Mouse (Mus musculus): ENCODE data around the gene E2f3. TPM values are rescaled to one million over a fixed set of nuclear protein-coding genes. Genes with fewer than 3 reads are reported as not detected.

Gene E2f3
- total and polyA plus RNA-seq, 3 experiments, result 15.4 to 15.5 (median 15.5) TPM

DNA sequence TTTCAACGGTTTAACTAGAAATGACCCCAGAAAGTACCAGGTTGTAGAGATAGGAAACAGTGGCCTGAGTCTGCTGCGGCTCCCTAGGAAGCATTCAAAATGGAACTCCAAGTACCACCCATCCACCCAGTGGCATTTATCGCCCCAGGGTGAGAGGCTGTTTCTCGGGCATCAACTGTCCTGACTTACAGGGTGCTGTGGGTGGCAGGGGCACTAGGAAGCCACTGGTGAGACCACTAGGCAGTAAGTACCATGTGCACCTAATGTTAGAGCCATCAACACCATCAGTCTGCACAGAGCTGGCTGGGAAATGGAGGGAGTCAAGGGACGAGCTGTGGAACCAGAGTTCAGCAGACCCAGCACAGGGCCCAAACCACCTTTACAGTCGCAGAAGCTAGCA, 25.4 kb downstream of the E2f3 start:
- TF ChIP-seq POLR2AphosphoS5 (IDR thresholded peaks at IDR 0.05; ENCODE audit: insufficient replicate concordance, low read depth, low read length) (no peak), CTCF (IDR thresholded peaks at IDR 0.05; ENCODE audit: low read depth, low read length) (no peak), TAL1 (conservative IDR thresholded peaks at IDR 0.05; ENCODE audit: low read depth, low read length) (no peak), GATA2 (IDR thresholded peaks at IDR 0.05; ENCODE audit: borderline replicate concordance, low read depth, low read length) (no peak), GATA1 (IDR thresholded peaks at IDR 0.05; ENCODE audit: borderline replicate concordance, low read length) (no peak)
- no peaks in the 10 kb centered on the region for H3K9me3 ChIP-seq (replicated peaks)
- H3K4me3 ChIP-seq (ENCODE audit: low read depth, low read length), result no peak overlapping the region
- peaks cover 96% of the 10 kb centered on the region for H3K36me3 ChIP-seq (replicated peaks)
- H3K27me3 ChIP-seq (ENCODE audit: insufficient read depth, low read length), result no peaks in the 10 kb centered on the region
- peaks cover 29% of the 10 kb centered on the region for H3K4me1 ChIP-seq (ENCODE audit: insufficient read depth, low read depth, low read length)
- ATAC-seq (ENCODE audit: extremely low read depth, insufficient number of reproducible peaks, low FRiP score, poor library complexity, severe bottlenecking), result no peak
- no peak for DNase-seq (ENCODE audit: low spot score)

- ATAC-seq (ENCODE audit: extremely low read depth, insufficient number of reproducible peaks, low FRiP score, poor library complexity, severe bottlenecking) (no peak), DNase-seq (ENCODE audit: low spot score) (no peak)
- H3K27me3 ChIP-seq (ENCODE audit: insufficient read depth, low read length), result no peaks in the 10 kb centered on the region
- H3K36me3 ChIP-seq (replicated peaks), result peaks cover 92% of the 10 kb centered on the region
- H3K9me3 ChIP-seq (replicated peaks), result peaks cover 2% of the 10 kb centered on the region; the same call in 1 of the 2 replicates
- no peak for TF ChIP-seq POLR2AphosphoS5 (IDR thresholded peaks at IDR 0.05; ENCODE audit: insufficient replicate concordance, low read depth, low read length)
- TF ChIP-seq GATA2 (IDR thresholded peaks at IDR 0.05; ENCODE audit: borderline replicate concordance, low read depth, low read length), result no peak
- TF ChIP-seq TAL1 (conservative IDR thresholded peaks at IDR 0.05; ENCODE audit: low read depth, low read length), result no peak
- TF ChIP-seq GATA1 (IDR thresholded peaks at IDR 0.05; ENCODE audit: borderline replicate concordance, low read length), result no peak
- no peak for TF ChIP-seq CTCF (IDR thresholded peaks at IDR 0.05; ENCODE audit: low read depth, low read length)
- H3K4me3 ChIP-seq (ENCODE audit: low read depth, low read length), result no peak overlapping the region
- peaks cover 13% of the 10 kb centered on the region for H3K4me1 ChIP-seq (ENCODE audit: insufficient read depth, low read depth, low read length)
Observed at GRCm38 (mm10) chr13:29957731-29958254, 28.1 kb downstream of the E2f3 start.

DNA sequence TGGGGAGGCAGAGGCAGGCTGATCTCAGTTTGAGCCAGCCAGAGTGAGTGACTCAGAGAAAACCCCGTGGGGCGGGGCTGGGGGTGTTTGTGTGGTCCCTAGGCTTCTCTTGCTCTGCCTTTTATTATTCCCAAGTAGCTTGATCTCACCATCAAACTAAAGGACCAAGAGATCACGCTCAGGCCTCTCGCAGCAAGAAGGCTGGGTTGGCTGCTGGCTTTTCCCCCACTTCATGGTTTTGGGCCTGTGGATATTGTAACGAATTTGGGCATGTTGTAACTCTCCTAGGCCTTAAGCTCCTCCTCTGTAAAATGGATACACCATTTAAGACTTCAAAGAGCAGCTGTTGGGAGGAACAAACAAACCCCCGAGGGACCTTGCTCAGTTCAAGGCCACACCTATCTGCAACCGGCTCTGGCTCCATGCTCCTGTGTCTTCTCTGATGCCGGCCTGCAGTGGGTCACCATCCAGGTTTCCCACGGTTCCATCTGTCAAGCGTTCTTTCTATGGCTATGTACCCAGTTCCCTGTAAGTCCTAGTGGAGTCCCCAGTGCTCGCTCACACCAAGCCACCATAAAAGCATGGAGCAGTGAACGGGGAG, 28.9 kb downstream of the E2f3 start:
- DNase-seq (ENCODE audit: low spot score), result no peak
- peaks cover 88% of the 10 kb centered on the region for H3K36me3 ChIP-seq (replicated peaks)

GRCm38 (mm10) chr13:29955296-29955695, 30.6 kb downstream of the E2f3 start:
- no peak for TF ChIP-seq GATA2 (IDR thresholded peaks at IDR 0.05; ENCODE audit: borderline replicate concordance, low read depth, low read length)
- TF ChIP-seq POLR2AphosphoS5 (IDR thresholded peaks at IDR 0.05; ENCODE audit: insufficient replicate concordance, low read depth, low read length), result no peak
- no peak for TF ChIP-seq CTCF (IDR thresholded peaks at IDR 0.05; ENCODE audit: low read depth, low read length)
- no peak for TF ChIP-seq TAL1 (conservative IDR thresholded peaks at IDR 0.05; ENCODE audit: low read depth, low read length)
- ATAC-seq (ENCODE audit: extremely low read depth, insufficient number of reproducible peaks, low FRiP score, poor library complexity, severe bottlenecking) (no peak), DNase-seq (ENCODE audit: low spot score) (no peak)
- H3K4me1 ChIP-seq (ENCODE audit: insufficient read depth, low read depth, low read length), result peaks cover 7% of the 10 kb centered on the region
- H3K27me3 ChIP-seq (ENCODE audit: insufficient read depth, low read length), result no peaks in the 10 kb centered on the region
- peaks cover 88% of the 10 kb centered on the region for H3K36me3 ChIP-seq (replicated peaks)
- H3K9me3 ChIP-seq (replicated peaks), result peaks cover 2% of the 10 kb centered on the region; the same call in 1 of the 2 replicates
- no peak overlapping the region for H3K4me3 ChIP-seq (ENCODE audit: low read depth, low read length)

More for the DNA sequence above, 28.9 kb downstream of the E2f3 start:
- TF ChIP-seq TAL1 (conservative IDR thresholded peaks at IDR 0.05; ENCODE audit: low read depth, low read length) (no peak), GATA1 (IDR thresholded peaks at IDR 0.05; ENCODE audit: borderline replicate concordance, low read length) (no peak), GATA2 (IDR thresholded peaks at IDR 0.05; ENCODE audit: borderline replicate concordance, low read depth, low read length) (no peak), POLR2AphosphoS5 (IDR thresholded peaks at IDR 0.05; ENCODE audit: insufficient replicate concordance, low read depth, low read length) (no peak), CTCF (IDR thresholded peaks at IDR 0.05; ENCODE audit: low read depth, low read length) (no peak)
- ATAC-seq (ENCODE audit: extremely low read depth, insufficient number of reproducible peaks, low FRiP score, poor library complexity, severe bottlenecking), result no peak
- Histone ChIP-seq H3K9me3 (replicated peaks) (peaks cover 2% of the 10 kb centered on the region; the same call in 1 of the 2 replicates), H3K4me3 (ENCODE audit: low read depth, low read length) (no peak overlapping the region), H3K4me1 (ENCODE audit: insufficient read depth, low read depth, low read length) (peaks cover 10% of the 10 kb centered on the region), H3K27me3 (ENCODE audit: insufficient read depth, low read length) (no peaks in the 10 kb centered on the region)

DNA sequence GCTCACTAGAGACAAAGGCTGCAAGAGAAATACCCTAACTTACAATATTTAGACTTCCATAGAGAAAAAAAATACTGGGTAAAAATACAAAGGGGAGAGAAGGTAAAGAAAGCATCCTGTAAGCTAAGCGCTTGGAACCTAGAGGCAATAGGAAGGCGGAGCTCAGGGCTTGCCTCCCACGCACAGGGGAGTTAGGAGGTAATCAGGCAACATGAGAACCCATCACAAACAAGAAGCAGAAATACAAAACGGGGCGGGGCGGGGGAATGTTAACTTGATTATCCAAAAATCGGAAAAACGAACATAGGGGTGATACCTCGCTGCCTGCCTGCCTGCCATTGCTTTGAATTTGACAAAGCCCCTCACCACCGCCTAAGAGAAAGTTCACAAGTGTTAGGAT, 31.1 kb downstream of the E2f3 start:
- peaks cover 88% of the 10 kb centered on the region for H3K36me3 ChIP-seq (replicated peaks)
- peaks cover 9% of the 10 kb centered on the region for H3K4me1 ChIP-seq (ENCODE audit: insufficient read depth, low read depth, low read length)
- H3K9me3 ChIP-seq (replicated peaks), result peaks cover 2% of the 10 kb centered on the region; the same call in 1 of the 2 replicates
- DNase-seq (ENCODE audit: low spot score), result no peak
- no peak for ATAC-seq (ENCODE audit: extremely low read depth, insufficient number of reproducible peaks, low FRiP score, poor library complexity, severe bottlenecking)
- TF ChIP-seq CTCF (IDR thresholded peaks at IDR 0.05; ENCODE audit: low read depth, low read length) (no peak), GATA2 (IDR thresholded peaks at IDR 0.05; ENCODE audit: borderline replicate concordance, low read depth, low read length) (no peak), TAL1 (conservative IDR thresholded peaks at IDR 0.05; ENCODE audit: low read depth, low read length) (no peak), GATA1 (IDR thresholded peaks at IDR 0.05; ENCODE audit: borderline replicate concordance, low read length) (no peak), POLR2AphosphoS5 (IDR thresholded peaks at IDR 0.05; ENCODE audit: insufficient replicate concordance, low read depth, low read length) (no peak)
- no peak overlapping the region for H3K4me3 ChIP-seq (ENCODE audit: low read depth, low read length)
- no peaks in the 10 kb centered on the region for H3K27me3 ChIP-seq (ENCODE audit: insufficient read depth, low read length)

- TF ChIP-seq CTCF (IDR thresholded peaks at IDR 0.05; ENCODE audit: low read depth, low read length) (0 out of 2 replicates have a peak, but pooled peaks have one; percentile 10), POLR2AphosphoS5 (IDR thresholded peaks at IDR 0.05; ENCODE audit: insufficient replicate concordance, low read depth, low read length) (no peak), GATA2 (IDR thresholded peaks at IDR 0.05; ENCODE audit: borderline replicate concordance, low read depth, low read length) (no peak)
- H3K27me3 ChIP-seq (ENCODE audit: insufficient read depth, low read length), result no peaks in the 10 kb centered on the region
- H3K4me1 ChIP-seq (ENCODE audit: insufficient read depth, low read depth, low read length), result peaks cover 14% of the 10 kb centered on the region
- no peak for ATAC-seq (ENCODE audit: extremely low read depth, insufficient number of reproducible peaks, low FRiP score, poor library complexity, severe bottlenecking)
- peaks cover 2% of the 10 kb centered on the region; the same call in 1 of the 2 replicates for H3K9me3 ChIP-seq (replicated peaks)
- no peak overlapping the region for H3K4me3 ChIP-seq (ENCODE audit: low read depth, low read length)
- peaks cover 89% of the 10 kb centered on the region for H3K36me3 ChIP-seq (replicated peaks)
- no peak for DNase-seq (ENCODE audit: low spot score)
Observed at GRCm38 (mm10) chr13:29953417-29954045, 32.3 kb downstream of the E2f3 start.
